Mouse (Mus musculus): ENCODE measurements around the gene Adipor2. TPM values are rescaled to one million over a fixed set of nuclear protein-coding genes. Genes with fewer than 3 reads are reported as not detected.

The Adipor2 gene
- polyA plus RNA-seq, 1 experiment from 2014 or later, result 37.5 TPM

DNA sequence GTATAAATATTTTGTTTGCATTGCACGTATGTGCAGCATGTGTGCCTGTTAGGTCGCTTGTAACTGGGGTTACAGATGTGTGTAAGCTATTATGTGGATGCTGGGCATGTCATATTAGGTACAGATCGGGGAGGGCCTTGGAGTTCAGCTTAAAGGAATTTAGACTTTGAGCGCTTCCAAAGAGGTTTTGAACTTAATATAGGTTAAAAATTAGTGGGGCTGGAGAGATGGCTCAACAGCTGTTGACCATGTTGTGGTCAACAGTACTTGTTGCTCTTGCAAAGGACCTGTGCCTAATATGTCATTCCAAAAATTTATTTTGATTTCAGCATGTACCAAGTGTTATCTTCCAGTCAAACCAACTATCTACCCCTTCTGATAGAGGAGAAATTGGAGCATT is 12.7 kb downstream of the Adipor2 start:
- H3K4me1 ChIP-seq (ENCODE audit: control insufficient read depth, insufficient read depth, low read length), result no peaks in the 10 kb centered on the region
- no peaks in the 10 kb centered on the region for H3K9me3 ChIP-seq (ENCODE audit: control insufficient read depth, low read depth, low read length)
- H3K36me3 ChIP-seq (ENCODE audit: control insufficient read depth, insufficient read depth, low read length), result no peaks in the 10 kb centered on the region
- H3K27me3 ChIP-seq (ENCODE audit: control insufficient read depth, insufficient read depth, low read length), result no peaks in the 10 kb centered on the region
- H3K9ac ChIP-seq (replicated peaks; ENCODE audit: low read depth, low read length), result no peak overlapping the region
- H3K27ac ChIP-seq (ENCODE audit: low read length), result no peak overlapping the region
- WGBS, result 87% methylated on average over 4 of the region's 4 CpGs
- no peak overlapping the region for H3K4me3 ChIP-seq (ENCODE audit: low read depth, low read length)
- no peak overlapping the region for H3K4me2 ChIP-seq (replicated peaks; ENCODE audit: low read depth, low read length)
- no peak for ATAC-seq (ENCODE audit: insufficient number of reproducible peaks, insufficient read depth, low FRiP score, low read depth)

DNA sequence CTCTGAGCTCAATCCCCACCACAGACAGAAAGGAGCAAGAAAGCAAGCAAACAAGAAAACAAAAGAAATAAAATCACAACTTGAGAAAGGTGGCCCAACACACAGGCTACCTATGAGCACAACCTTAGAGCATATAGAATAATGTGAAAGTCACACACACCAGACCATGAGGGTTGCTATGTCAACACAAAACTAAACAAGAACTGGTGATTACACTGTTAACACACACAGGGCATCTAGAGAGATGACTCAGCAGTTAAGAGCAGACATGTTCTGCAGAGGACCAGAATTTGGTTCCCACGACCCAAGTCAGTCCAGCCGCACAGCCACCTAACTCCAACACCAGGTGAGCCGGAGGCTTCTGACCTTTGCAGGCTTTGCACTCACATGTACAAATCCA is 14.5 kb downstream of the Adipor2 start:
- ATAC-seq (ENCODE audit: insufficient number of reproducible peaks, insufficient read depth, low FRiP score, low read depth), result 0 out of 2 replicates have a peak, but pooled peaks have one; percentile 58
- Histone ChIP-seq H3K36me3 (ENCODE audit: control insufficient read depth, insufficient read depth, low read length) (no peaks in the 10 kb centered on the region), H3K4me3 (ENCODE audit: low read depth, low read length) (no peak overlapping the region), H3K4me2 (replicated peaks; ENCODE audit: low read depth, low read length) (no peak overlapping the region), H3K9ac (replicated peaks; ENCODE audit: low read depth, low read length) (no peak overlapping the region), H3K9me3 (ENCODE audit: control insufficient read depth, low read depth, low read length) (no peaks in the 10 kb centered on the region), H3K27ac (ENCODE audit: low read length) (no peak overlapping the region), H3K4me1 (ENCODE audit: control insufficient read depth, insufficient read depth, low read length) (no peaks in the 10 kb centered on the region), H3K27me3 (ENCODE audit: control insufficient read depth, insufficient read depth, low read length) (no peaks in the 10 kb centered on the region)
- 80% methylated on average over 3 of the region's 3 CpGs for WGBS

GRCm38 (mm10) chr6:119401545-119402304 is 15.8 kb downstream of the Adipor2 start:
- Histone ChIP-seq H3K9me3 (ENCODE audit: control insufficient read depth, low read depth, low read length) (no peaks in the 10 kb centered on the region), H3K4me2 (replicated peaks; ENCODE audit: low read depth, low read length) (no peak overlapping the region), H3K4me3 (ENCODE audit: low read depth, low read length) (no peak overlapping the region), H3K4me1 (ENCODE audit: control insufficient read depth, insufficient read depth, low read length) (no peaks in the 10 kb centered on the region), H3K27me3 (ENCODE audit: control insufficient read depth, insufficient read depth, low read length) (no peaks in the 10 kb centered on the region), H3K27ac (ENCODE audit: low read length) (no peak overlapping the region), H3K36me3 (ENCODE audit: control insufficient read depth, insufficient read depth, low read length) (no peaks in the 10 kb centered on the region), H3K9ac (replicated peaks; ENCODE audit: low read depth, low read length) (no peak overlapping the region)
- WGBS, result 88% methylated on average over 8 of the region's 8 CpGs
- no peak for ATAC-seq (ENCODE audit: insufficient number of reproducible peaks, insufficient read depth, low FRiP score, low read depth)

DNA sequence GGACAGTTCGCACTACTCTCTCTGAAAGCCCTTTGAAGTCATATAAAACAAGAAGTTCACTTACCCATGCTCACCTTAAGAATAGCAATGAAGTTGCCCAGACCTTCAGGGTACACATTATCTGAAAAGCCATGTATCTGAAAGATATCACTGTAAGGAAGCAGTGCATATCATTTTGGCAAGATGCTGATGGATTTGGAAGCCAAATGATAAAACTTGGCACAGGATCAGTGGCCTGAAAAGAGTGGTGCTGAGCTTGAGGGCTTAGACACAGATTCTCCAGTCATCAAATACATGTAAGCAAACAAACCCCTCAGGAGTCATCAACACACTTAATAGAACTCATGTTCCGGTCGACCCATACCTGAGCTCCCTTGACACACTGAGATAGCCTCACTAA is 16.9 kb downstream of the Adipor2 start:
- 92% methylated on average over 3 of the region's 3 CpGs for WGBS
- H3K9ac ChIP-seq (replicated peaks; ENCODE audit: low read depth, low read length), result no peak overlapping the region
- H3K27ac ChIP-seq (ENCODE audit: low read length), result no peak overlapping the region
- no peaks in the 10 kb centered on the region for H3K4me1 ChIP-seq (ENCODE audit: control insufficient read depth, insufficient read depth, low read length)
- ATAC-seq (ENCODE audit: insufficient number of reproducible peaks, insufficient read depth, low FRiP score, low read depth), result no peak
- no peaks in the 10 kb centered on the region for H3K9me3 ChIP-seq (ENCODE audit: control insufficient read depth, low read depth, low read length)
- no peaks in the 10 kb centered on the region for H3K27me3 ChIP-seq (ENCODE audit: control insufficient read depth, insufficient read depth, low read length)
- H3K4me2 ChIP-seq (replicated peaks; ENCODE audit: low read depth, low read length), result no peak overlapping the region
- no peak overlapping the region for H3K4me3 ChIP-seq (ENCODE audit: low read depth, low read length)
- no peaks in the 10 kb centered on the region for H3K36me3 ChIP-seq (ENCODE audit: control insufficient read depth, insufficient read depth, low read length)

DNA sequence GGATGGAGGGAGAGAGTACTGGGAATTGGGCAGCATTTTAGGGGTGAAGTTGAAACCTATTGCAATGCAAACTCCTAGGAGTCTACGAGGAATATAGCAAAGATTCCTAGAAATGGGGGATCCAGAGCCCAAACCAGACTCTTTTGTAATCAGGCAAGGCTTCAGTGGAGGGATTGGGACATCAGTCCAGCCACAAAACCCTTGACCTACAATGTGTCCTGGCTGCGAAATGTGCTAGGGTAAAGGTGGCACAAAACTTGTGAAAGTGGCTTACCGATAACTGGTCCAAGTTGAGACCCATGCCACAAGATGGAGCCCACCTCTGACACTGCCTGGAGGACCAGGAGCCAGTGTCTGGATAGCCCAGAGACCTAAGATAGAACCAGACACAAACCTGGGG is 18.1 kb downstream of the Adipor2 start:
- H3K4me3 ChIP-seq (ENCODE audit: low read depth, low read length), result no peak overlapping the region

GRCm38 (mm10) chr6:119396309-119396634 is 21.2 kb downstream of the Adipor2 start:
- no peak overlapping the region for H3K4me3 ChIP-seq (ENCODE audit: low read depth, low read length)
- H3K27me3 ChIP-seq (ENCODE audit: control insufficient read depth, insufficient read depth, low read length), result no peaks in the 10 kb centered on the region
- peak; percentile 63; the same call in 1 of the 2 replicates for ATAC-seq (ENCODE audit: insufficient number of reproducible peaks, insufficient read depth, low FRiP score, low read depth)
- H3K27ac ChIP-seq (ENCODE audit: low read length), result no peak overlapping the region
- no peaks in the 10 kb centered on the region for H3K36me3 ChIP-seq (ENCODE audit: control insufficient read depth, insufficient read depth, low read length)
- no peaks in the 10 kb centered on the region for H3K9me3 ChIP-seq (ENCODE audit: control insufficient read depth, low read depth, low read length)
- no peak overlapping the region for H3K4me2 ChIP-seq (replicated peaks; ENCODE audit: low read depth, low read length)
- WGBS, result 58% methylated on average over 5 of the region's 5 CpGs
- no peak overlapping the region for H3K9ac ChIP-seq (replicated peaks; ENCODE audit: low read depth, low read length)
- no peaks in the 10 kb centered on the region for H3K4me1 ChIP-seq (ENCODE audit: control insufficient read depth, insufficient read depth, low read length)

More for the DNA sequence above, 18.1 kb downstream of the Adipor2 start:
- 94% methylated on average over 3 of the region's 3 CpGs for WGBS
- H3K4me1 ChIP-seq (ENCODE audit: control insufficient read depth, insufficient read depth, low read length), result no peaks in the 10 kb centered on the region
- no peak overlapping the region for H3K27ac ChIP-seq (ENCODE audit: low read length)
- H3K36me3 ChIP-seq (ENCODE audit: control insufficient read depth, insufficient read depth, low read length), result no peaks in the 10 kb centered on the region
- no peaks in the 10 kb centered on the region for H3K27me3 ChIP-seq (ENCODE audit: control insufficient read depth, insufficient read depth, low read length)
- no peak for ATAC-seq (ENCODE audit: insufficient number of reproducible peaks, insufficient read depth, low FRiP score, low read depth)
- H3K4me2 ChIP-seq (replicated peaks; ENCODE audit: low read depth, low read length), result no peak overlapping the region
- no peak overlapping the region for H3K9ac ChIP-seq (replicated peaks; ENCODE audit: low read depth, low read length)
- H3K9me3 ChIP-seq (ENCODE audit: control insufficient read depth, low read depth, low read length), result no peaks in the 10 kb centered on the region

DNA sequence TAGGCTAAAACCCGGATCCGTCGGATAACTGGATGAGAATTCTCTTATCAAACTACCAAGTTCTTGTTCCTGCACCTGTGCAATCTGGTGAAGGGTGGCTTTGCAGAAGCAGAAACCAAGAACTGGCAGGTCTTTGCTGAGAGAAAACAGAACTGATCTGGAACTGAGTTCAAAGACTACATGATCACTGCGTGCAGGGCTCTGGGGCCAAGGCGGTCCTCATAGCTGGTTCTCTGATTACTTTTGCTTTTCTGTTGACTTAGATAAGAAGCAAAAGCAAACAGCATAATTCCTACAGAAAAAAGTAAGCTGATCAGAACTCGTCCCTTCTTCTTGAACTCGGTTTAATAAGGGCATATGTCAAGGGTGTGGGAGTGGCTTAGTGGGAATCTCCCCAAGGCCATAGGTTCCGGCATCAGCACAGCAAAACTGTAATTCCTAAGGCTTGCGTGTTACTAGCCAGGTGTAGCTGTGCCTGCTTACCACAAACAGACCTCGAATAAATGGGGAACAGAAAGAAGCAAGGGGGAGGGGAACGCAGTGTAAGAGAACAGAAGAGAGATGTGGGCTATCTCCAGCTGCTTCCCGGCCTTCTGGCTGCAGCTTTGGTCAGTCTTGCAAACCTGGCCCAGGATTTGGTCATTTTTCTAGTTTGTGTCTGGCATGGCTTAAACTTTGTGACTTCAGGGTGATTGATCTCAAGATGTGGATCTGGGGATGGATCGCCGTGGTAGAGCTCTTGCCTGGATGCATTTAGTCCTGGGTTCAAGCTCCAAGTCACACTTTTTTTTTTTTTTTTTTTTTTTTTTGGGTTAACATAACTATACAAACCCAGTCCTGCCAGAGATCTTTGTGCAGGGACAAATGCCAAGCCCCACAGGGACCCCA is 21.8 kb downstream of the Adipor2 start:
- Histone ChIP-seq H3K4me2 (replicated peaks; ENCODE audit: low read depth, low read length) (no peak overlapping the region), H3K4me1 (ENCODE audit: control insufficient read depth, insufficient read depth, low read length) (no peaks in the 10 kb centered on the region), H3K27ac (ENCODE audit: low read length) (no peak overlapping the region), H3K9me3 (ENCODE audit: control insufficient read depth, low read depth, low read length) (no peaks in the 10 kb centered on the region), H3K27me3 (ENCODE audit: control insufficient read depth, insufficient read depth, low read length) (no peaks in the 10 kb centered on the region), H3K9ac (replicated peaks; ENCODE audit: low read depth, low read length) (no peak overlapping the region), H3K4me3 (ENCODE audit: low read depth, low read length) (no peak overlapping the region), H3K36me3 (ENCODE audit: control insufficient read depth, insufficient read depth, low read length) (no peaks in the 10 kb centered on the region)
- ATAC-seq (ENCODE audit: insufficient number of reproducible peaks, insufficient read depth, low FRiP score, low read depth), result 0 out of 2 replicates have a peak, but pooled peaks have one; percentile 33
- 64% methylated on average over 14 of the region's 14 CpGs for WGBS

DNA sequence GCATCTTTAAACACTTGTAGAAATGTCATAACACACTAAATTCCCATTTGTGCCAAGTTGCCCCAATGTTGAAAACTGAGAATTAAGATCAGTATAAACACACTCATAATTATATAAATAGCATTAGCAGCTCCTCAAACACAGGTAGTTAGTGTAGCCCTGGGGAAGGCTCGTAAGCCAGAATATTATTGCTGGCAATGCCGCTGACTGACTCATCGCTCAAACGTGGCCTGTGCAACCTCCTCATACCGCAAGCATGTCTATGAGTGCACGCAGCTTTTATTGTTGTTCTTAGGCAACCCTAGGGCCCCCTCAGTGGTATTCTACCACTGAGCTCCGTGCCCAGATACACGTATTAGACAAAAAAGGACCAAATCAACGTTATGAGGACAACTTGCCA is 24.7 kb downstream of the Adipor2 start:
- Histone ChIP-seq H3K4me2 (replicated peaks; ENCODE audit: low read depth, low read length) (no peak overlapping the region), H3K36me3 (ENCODE audit: control insufficient read depth, insufficient read depth, low read length) (no peaks in the 10 kb centered on the region), H3K9ac (replicated peaks; ENCODE audit: low read depth, low read length) (no peak overlapping the region), H3K4me3 (ENCODE audit: low read depth, low read length) (no peak overlapping the region), H3K27me3 (ENCODE audit: control insufficient read depth, insufficient read depth, low read length) (no peaks in the 10 kb centered on the region), H3K27ac (ENCODE audit: low read length) (no peak overlapping the region), H3K9me3 (ENCODE audit: control insufficient read depth, low read depth, low read length) (no peaks in the 10 kb centered on the region), H3K4me1 (ENCODE audit: control insufficient read depth, insufficient read depth, low read length) (no peaks in the 10 kb centered on the region)
- WGBS, result 66% methylated on average over 9 of the region's 9 CpGs
- no peak for ATAC-seq (ENCODE audit: insufficient number of reproducible peaks, insufficient read depth, low FRiP score, low read depth)
